Mouse (Mus musculus): ENCODE data around the gene Cd1d1. TPM values are rescaled to one million over a fixed set of nuclear protein-coding genes. Genes with fewer than 3 reads are reported as not detected.
"Not testable (repeated sequence)": the region's sequence is repeated elsewhere in the genome, so short reads cannot be mapped to it uniquely, and the experiment has no call there.

Gene Cd1d1
- total and polyA plus RNA-seq, 2 experiments from 2014 or later: 50.5 to 62.7 TPM

- TF ChIP-seq EP300 (IDR thresholded peaks at IDR 0.05; ENCODE audit: low read depth) (no peak), CTCF (IDR thresholded peaks at IDR 0.05; ENCODE audit: low read depth) (no peak)
- H3K4me2 ChIP-seq (ENCODE audit: low read depth, low read length): no peak overlapping the region
- no peaks in the 10 kb centered on the region for H3K27me3 ChIP-seq (ENCODE audit: control insufficient read depth, insufficient read depth, low read length)
- no peaks in the 10 kb centered on the region for H3K36me3 ChIP-seq (replicated peaks; ENCODE audit: control insufficient read depth, insufficient read depth, low read length)
- no peak overlapping the region for H3K9ac ChIP-seq (replicated peaks; ENCODE audit: low read depth, low read length)
- WGBS: 24% methylated on average over 4 of the region's 4 CpGs
- peaks cover 12% of the 10 kb centered on the region for H3K4me1 ChIP-seq (ENCODE audit: control insufficient read depth, insufficient read depth)
- 0 out of 2 replicates have a peak overlapping the region, but pooled peaks have one; percentile 91 for H3K27ac ChIP-seq (ENCODE audit: low read depth)
- no peaks in the 10 kb centered on the region for H3K9me3 ChIP-seq (replicated peaks; ENCODE audit: control insufficient read depth, low read length)
- ATAC-seq (ENCODE audit: insufficient read depth, low read depth): peak; percentile 12; the same call in 1 of the 2 replicates
- H3K4me3 ChIP-seq (ENCODE audit: low read depth, low read length): no peak overlapping the region
- DNase-seq (ENCODE audit: low spot score): peak; percentile 26
Measured at GRCm38 (mm10) chr3:87000676-87001075, 1.4 kb upstream of the Cd1d1 start.

GRCm38 (mm10) chr3:87000051-87000450 is 810 bp upstream of the Cd1d1 start:
- TF ChIP-seq EP300 (IDR thresholded peaks at IDR 0.05; ENCODE audit: low read depth): no peak
- no peak for TF ChIP-seq CTCF (IDR thresholded peaks at IDR 0.05; ENCODE audit: low read depth)
- peak overlapping the region; percentile 91 for H3K27ac ChIP-seq (ENCODE audit: low read depth)
- ATAC-seq (ENCODE audit: insufficient read depth, low read depth): no peak
- H3K4me3 ChIP-seq (ENCODE audit: low read depth, low read length): peak overlapping the region; percentile 66
- DNase-seq (ENCODE audit: low spot score): no peak
- H3K36me3 ChIP-seq (replicated peaks; ENCODE audit: control insufficient read depth, insufficient read depth, low read length): no peaks in the 10 kb centered on the region
- H3K27me3 ChIP-seq (ENCODE audit: control insufficient read depth, insufficient read depth, low read length): no peaks in the 10 kb centered on the region
- WGBS: 88% methylated on average over 12 of the region's 12 CpGs
- H3K4me1 ChIP-seq (ENCODE audit: control insufficient read depth, insufficient read depth): peaks cover 12% of the 10 kb centered on the region
- H3K9ac ChIP-seq (replicated peaks; ENCODE audit: low read depth, low read length): peak overlapping the region; percentile 68
- peak overlapping the region; percentile 73 for H3K4me2 ChIP-seq (ENCODE audit: low read depth, low read length)
- H3K9me3 ChIP-seq (replicated peaks; ENCODE audit: control insufficient read depth, low read length): no peaks in the 10 kb centered on the region

- Histone ChIP-seq H3K4me3 (ENCODE audit: low read depth, low read length) (peak overlapping the region; percentile 66), H3K4me1 (ENCODE audit: control insufficient read depth, insufficient read depth) (peaks cover 12% of the 10 kb centered on the region), H3K9ac (replicated peaks; ENCODE audit: low read depth, low read length) (peak overlapping the region; percentile 68), H3K4me2 (ENCODE audit: low read depth, low read length) (peak overlapping the region; percentile 73), H3K27ac (ENCODE audit: low read depth) (peak overlapping the region; percentile 91)
- WGBS: 4% methylated on average over 23 of the region's 24 CpGs
- DNase-seq (ENCODE audit: low spot score): peak; percentile 90
- ATAC-seq (ENCODE audit: insufficient read depth, low read depth): peak; percentile 94
- H3K36me3 ChIP-seq (replicated peaks; ENCODE audit: control insufficient read depth, insufficient read depth, low read length); H3K9me3 ChIP-seq (replicated peaks; ENCODE audit: control insufficient read depth, low read length); H3K27me3 ChIP-seq (ENCODE audit: control insufficient read depth, insufficient read depth, low read length): not testable (repeated sequence)
Measured at GRCm38 (mm10) chr3:86998433-86999414, 517 bp downstream of the Cd1d1 start.

- H3K27me3 ChIP-seq (ENCODE audit: control insufficient read depth, insufficient read depth, low read length): no peaks in the 10 kb centered on the region
- no peak overlapping the region for H3K4me3 ChIP-seq (ENCODE audit: low read depth, low read length)
- H3K9me3 ChIP-seq (replicated peaks; ENCODE audit: control insufficient read depth, low read length): no peaks in the 10 kb centered on the region
- H3K4me1 ChIP-seq (ENCODE audit: control insufficient read depth, insufficient read depth): peaks cover 12% of the 10 kb centered on the region
- no peak overlapping the region for H3K27ac ChIP-seq (ENCODE audit: low read depth)
- WGBS: 90% methylated on average over 4 of the region's 4 CpGs
- TF ChIP-seq EP300 (IDR thresholded peaks at IDR 0.05; ENCODE audit: low read depth): no peak
- TF ChIP-seq CTCF (IDR thresholded peaks at IDR 0.05; ENCODE audit: low read depth): no peak
- no peak for ATAC-seq (ENCODE audit: insufficient read depth, low read depth)
- H3K36me3 ChIP-seq (replicated peaks; ENCODE audit: control insufficient read depth, insufficient read depth, low read length): no peaks in the 10 kb centered on the region
- no peak overlapping the region for H3K4me2 ChIP-seq (ENCODE audit: low read depth, low read length)
- H3K9ac ChIP-seq (replicated peaks; ENCODE audit: low read depth, low read length): no peak overlapping the region
- DNase-seq (ENCODE audit: low spot score): no peak
Measured at GRCm38 (mm10) chr3:86996111-86996510, 3.1 kb downstream of the Cd1d1 start.

- no peak overlapping the region for H3K4me3 ChIP-seq (ENCODE audit: low read depth, low read length)
- no peaks in the 10 kb centered on the region for H3K36me3 ChIP-seq (replicated peaks; ENCODE audit: control insufficient read depth, insufficient read depth, low read length)
- H3K9me3 ChIP-seq (replicated peaks; ENCODE audit: control insufficient read depth, low read length): no peaks in the 10 kb centered on the region
- WGBS: 62% methylated on average over 1 of the region's 1 CpGs
- no peak overlapping the region for H3K27ac ChIP-seq (ENCODE audit: low read depth)
- TF ChIP-seq EP300 (IDR thresholded peaks at IDR 0.05; ENCODE audit: low read depth): no peak
- H3K9ac ChIP-seq (replicated peaks; ENCODE audit: low read depth, low read length): no peak overlapping the region
- no peak overlapping the region for H3K4me2 ChIP-seq (ENCODE audit: low read depth, low read length)
- DNase-seq (ENCODE audit: low spot score) (no peak), ATAC-seq (ENCODE audit: insufficient read depth, low read depth) (no peak)
- H3K4me1 ChIP-seq (ENCODE audit: control insufficient read depth, insufficient read depth): peaks cover 8% of the 10 kb centered on the region
- no peaks in the 10 kb centered on the region for H3K27me3 ChIP-seq (ENCODE audit: control insufficient read depth, insufficient read depth, low read length)
Measured at GRCm38 (mm10) chr3:86995381-86995780, 3.9 kb downstream of the Cd1d1 start.

GRCm38 (mm10) chr3:86986969-86987368 is 12.3 kb downstream of the Cd1d1 start:
- not testable (repeated sequence) for H3K4me1 ChIP-seq (ENCODE audit: control insufficient read depth, insufficient read depth); H3K27ac ChIP-seq (ENCODE audit: low read depth); ATAC-seq (ENCODE audit: insufficient read depth, low read depth); H3K27me3 ChIP-seq (ENCODE audit: control insufficient read depth, insufficient read depth, low read length); H3K9me3 ChIP-seq (replicated peaks; ENCODE audit: control insufficient read depth, low read length); H3K36me3 ChIP-seq (replicated peaks; ENCODE audit: control insufficient read depth, insufficient read depth, low read length); DNase-seq (ENCODE audit: low spot score)
- Histone ChIP-seq H3K9ac (replicated peaks; ENCODE audit: low read depth, low read length) (peak overlapping the region; percentile 60; the same call in 1 of the 2 replicates), H3K4me2 (ENCODE audit: low read depth, low read length) (peak overlapping the region; percentile 69), H3K4me3 (ENCODE audit: low read depth, low read length) (peak overlapping the region; percentile 46)
- WGBS: 38% methylated on average over 5 of the region's 6 CpGs
